Mouse (Mus musculus) intestine, embryonic 16.5 days (tissue): ENCODE data around the gene Fbxl21. TPM values are rescaled to one million over a fixed set of nuclear protein-coding genes. Genes with fewer than 3 reads are reported as not detected.
A peak's percentile ranks its signal among the peaks of the same experiment; 100 is the strongest.

Source experiments
- ATAC-seq: fragments of 200-750 bp; cut with Nextera tagmentation; 2 replicates; pipeline ENCODE4 v1.8.0; 2017; ENCODE audit warnings: moderate TSS enrichment, moderate library complexity
- H3K27ac ChIP-seq: fragments of 300-500 bp; sonication (generic); 2 replicates; pipeline ENCODE4 v1.5.1; 2014; ENCODE audit warnings: mild to moderate bottlenecking, low read length
- H3K27me3 ChIP-seq: fragments of 300-500 bp; sonication (generic); replicated peaks from 2 replicates; pipeline ENCODE4 v1.6.1; 2014; ENCODE audit warnings: low read length, control low read depth, mixed read lengths; ENCODE audit not compliant: control insufficient read depth, insufficient read depth
- H3K36me3 ChIP-seq: fragments of 300-500 bp; sonication (generic); 2 replicates; pipeline ENCODE4 v1.6.1; 2014; ENCODE audit warnings: low read length, control low read depth; ENCODE audit not compliant: control insufficient read depth, insufficient read depth
- H3K4me1 ChIP-seq: fragments of 300-500 bp; sonication (generic); 2 replicates; pipeline ENCODE4 v1.6.1; 2014; ENCODE audit warnings: low read length, control low read depth, mixed read lengths; ENCODE audit not compliant: control insufficient read depth, insufficient read depth
- H3K4me2 ChIP-seq: fragments of 300-500 bp; sonication (generic); 2 replicates; pipeline ENCODE4 v1.6.1; 2014; ENCODE audit warnings: low read depth, low read length, control low read depth
- H3K4me3 ChIP-seq: fragments of 300-500 bp; sonication (generic); 2 replicates; pipeline ENCODE4 v1.5.1; 2014; ENCODE audit warnings: mild to moderate bottlenecking, low read length
- H3K9ac ChIP-seq: fragments of 300-500 bp; sonication (generic); 2 replicates; pipeline ENCODE4 v1.6.1; 2014; ENCODE audit warnings: low read depth, low read length
- H3K9me3 ChIP-seq: fragments of 300-500 bp; sonication (generic); 2 replicates; pipeline ENCODE4 v1.6.1; 2016; ENCODE audit warnings: low read length, control low read depth; ENCODE audit not compliant: control insufficient read depth
- WGBS: fragments of 180-500 bp; shearing (Covaris S2); extraction: QIAGEN DNeasy Blood & Tissue Kit; methylation state at CpG from one replicate; pipeline ENCODE4 v1.1.7; 2014; 5-methylcytosine and 5-hydroxymethylcytosine counted together
- polyA plus RNA-seq: library from polyadenylated mRNA; unstranded; fragments of >200 nt; fragmentation: Nextera tagmentation; extraction: Ambion mirVana; gene quantifications from 2 replicates; pipeline ENCODE4 v1.2.1, GENCODE M21; 2015

Gene Fbxl21
- polyA plus RNA-seq, 1 experiment from 2014 or later: 1.6 TPM

DNA sequence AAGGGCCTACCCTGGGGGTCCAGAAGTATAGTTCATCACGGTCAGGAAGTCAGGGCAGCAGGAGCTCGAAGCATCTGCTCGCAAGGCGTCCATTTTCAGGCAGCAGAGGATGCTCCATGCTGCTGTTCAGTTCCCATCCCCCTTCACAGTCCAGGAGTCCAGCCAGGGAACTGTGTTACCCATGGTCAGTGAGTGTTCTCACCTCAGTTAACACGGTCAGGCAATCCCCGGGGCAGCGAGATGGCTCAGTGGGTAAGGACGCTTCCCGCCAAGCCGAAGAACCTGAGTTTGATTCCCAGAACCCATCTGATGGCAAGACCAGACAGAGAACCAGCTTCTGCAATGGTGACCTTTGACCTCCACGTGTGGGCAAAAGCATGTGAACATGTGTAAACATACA, 6.0 kb downstream of the Fbxl21 start:
- Histone ChIP-seq H3K4me2 (no peak overlapping the region), H3K9ac (no peak overlapping the region), H3K27ac (no peak overlapping the region), H3K9me3 (no peaks in the 10 kb centered on the region), H3K36me3 (no peaks in the 10 kb centered on the region), H3K4me3 (no peak overlapping the region), H3K4me1 (no peaks in the 10 kb centered on the region), H3K27me3 (no peaks in the 10 kb centered on the region)
- 89% methylated on average over 11 of the region's 11 CpGs for WGBS
- no peak for ATAC-seq

DNA sequence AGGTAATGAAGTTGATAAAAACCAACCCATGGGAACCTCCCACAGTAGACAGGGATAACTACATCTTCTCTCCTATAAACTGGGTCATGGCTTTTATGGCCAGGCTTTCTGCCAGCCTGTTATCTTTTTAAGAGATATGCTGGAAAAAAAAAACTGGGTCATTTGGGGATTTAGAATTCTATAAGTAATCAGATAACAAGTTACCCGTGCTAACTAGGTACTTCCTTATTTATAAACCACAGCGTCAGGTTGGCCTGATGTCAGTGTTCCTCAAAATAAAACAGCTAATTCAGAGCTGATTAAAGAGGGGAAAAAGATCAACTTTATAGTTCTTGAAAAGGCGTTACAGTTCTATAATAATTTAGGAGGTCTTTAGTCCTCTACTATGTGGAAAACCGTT, 6.8 kb downstream of the Fbxl21 start:
- 65% methylated on average over 4 of the region's 4 CpGs for WGBS
- Histone ChIP-seq H3K4me3 (no peak overlapping the region), H3K27me3 (no peaks in the 10 kb centered on the region), H3K4me2 (no peak overlapping the region), H3K27ac (no peak overlapping the region), H3K9ac (no peak overlapping the region), H3K36me3 (no peaks in the 10 kb centered on the region), H3K9me3 (no peaks in the 10 kb centered on the region), H3K4me1 (no peaks in the 10 kb centered on the region)
- ATAC-seq: no peak

DNA sequence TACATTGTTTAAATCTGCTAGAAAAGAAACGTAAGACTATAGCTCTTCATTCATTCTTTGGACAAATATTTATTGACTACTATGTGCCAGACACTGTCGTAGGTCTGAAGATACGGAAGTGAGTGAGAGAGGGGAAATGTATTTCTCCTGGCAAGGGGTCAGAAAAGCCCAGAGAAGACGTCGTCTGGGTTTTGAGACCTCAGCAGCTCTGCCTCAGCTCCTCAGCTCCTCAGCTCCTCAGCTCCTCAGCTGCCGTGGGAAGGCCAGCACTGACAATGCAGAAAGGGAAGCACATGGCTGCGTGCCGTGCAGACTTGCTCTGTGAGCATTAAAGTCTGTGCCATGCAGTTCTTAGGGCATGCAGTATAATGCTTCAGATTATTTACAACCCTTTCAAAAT, 7.4 kb downstream of the Fbxl21 start:
- Histone ChIP-seq H3K9me3 (no peaks in the 10 kb centered on the region), H3K27ac (no peak overlapping the region), H3K4me3 (no peak overlapping the region), H3K36me3 (no peaks in the 10 kb centered on the region), H3K27me3 (no peaks in the 10 kb centered on the region), H3K4me2 (no peak overlapping the region), H3K9ac (no peak overlapping the region), H3K4me1 (no peaks in the 10 kb centered on the region)
- ATAC-seq: no peak
- WGBS: 48% methylated on average over 8 of the region's 8 CpGs

DNA sequence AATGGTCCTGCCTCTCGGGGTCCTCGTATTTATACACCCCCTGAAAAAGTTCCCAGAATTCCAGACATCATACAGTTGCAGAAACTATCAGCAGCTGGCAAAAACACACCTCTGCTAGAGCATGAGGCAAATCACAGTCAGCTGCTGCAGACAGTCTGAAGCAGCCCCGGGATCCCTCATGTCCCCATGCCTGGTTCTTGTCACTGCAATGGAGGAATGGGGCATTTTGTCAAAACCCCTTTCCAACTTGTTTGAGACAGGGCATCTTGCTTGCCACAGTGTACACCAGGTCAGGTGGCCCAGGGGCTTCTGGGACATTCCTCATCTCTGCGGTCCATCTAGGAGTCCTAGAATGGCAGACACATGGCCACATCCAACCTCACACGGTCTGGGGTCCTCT, 12.7 kb downstream of the Fbxl21 start:
- Histone ChIP-seq H3K9me3 (no peaks in the 10 kb centered on the region), H3K4me1 (no peaks in the 10 kb centered on the region), H3K9ac (no peak overlapping the region), H3K4me3 (no peak overlapping the region), H3K36me3 (no peaks in the 10 kb centered on the region), H3K27ac (no peak overlapping the region), H3K4me2 (no peak overlapping the region), H3K27me3 (no peaks in the 10 kb centered on the region)
- ATAC-seq: no peak
- 81% methylated on average over 5 of the region's 5 CpGs for WGBS

DNA sequence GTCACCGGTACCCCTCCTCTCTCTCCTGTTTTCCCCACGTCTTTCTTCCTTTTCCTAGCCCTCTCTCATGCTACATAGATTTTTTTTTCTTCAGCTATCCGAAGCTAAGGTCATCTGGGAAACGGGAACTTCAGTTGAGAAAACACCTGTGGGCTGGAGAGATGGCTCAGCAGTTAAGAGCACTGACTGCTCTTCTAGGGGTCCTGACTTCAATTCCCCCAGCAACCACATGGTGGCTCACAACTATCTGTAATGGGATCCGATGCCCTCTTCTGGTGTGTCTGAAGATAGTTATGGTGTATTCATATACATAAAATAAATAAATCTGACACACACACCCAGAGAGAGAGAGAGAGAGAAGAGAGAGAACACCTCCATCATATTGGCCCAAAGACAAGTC, 13.3 kb downstream of the Fbxl21 start:
- H3K9me3 ChIP-seq: no peaks in the 10 kb centered on the region
- no peaks in the 10 kb centered on the region for H3K36me3 ChIP-seq
- WGBS: 71% methylated on average over 5 of the region's 5 CpGs
- no peak overlapping the region for H3K4me2 ChIP-seq
- no peak for ATAC-seq
- no peak overlapping the region for H3K27ac ChIP-seq
- no peak overlapping the region for H3K4me3 ChIP-seq
- H3K4me1 ChIP-seq: no peaks in the 10 kb centered on the region
- H3K27me3 ChIP-seq: no peaks in the 10 kb centered on the region
- H3K9ac ChIP-seq: no peak overlapping the region

DNA sequence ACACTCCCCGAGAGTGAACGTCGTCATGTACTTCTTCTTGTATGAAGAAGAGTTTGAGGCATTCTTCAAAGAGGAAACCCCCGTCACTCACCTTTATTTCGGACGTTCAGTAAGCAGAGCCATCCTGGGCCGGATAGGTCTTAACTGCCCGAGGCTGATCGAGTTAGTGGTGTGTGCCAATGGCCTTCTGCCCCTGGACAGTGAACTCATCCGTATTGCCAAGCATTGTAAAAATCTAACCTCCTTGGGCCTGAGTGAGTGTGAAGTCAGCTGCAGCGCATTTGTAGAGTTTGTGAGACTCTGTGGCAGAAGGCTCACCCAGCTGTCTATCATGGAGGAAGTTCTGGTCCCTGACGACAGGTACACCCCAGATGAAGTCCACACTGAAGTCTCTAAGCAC, 14.8 kb downstream of the Fbxl21 start:
- H3K27me3 ChIP-seq: no peaks in the 10 kb centered on the region
- H3K9ac ChIP-seq: no peak overlapping the region
- no peak overlapping the region for H3K27ac ChIP-seq
- no peak overlapping the region for H3K4me2 ChIP-seq
- no peak for ATAC-seq
- H3K4me1 ChIP-seq: no peaks in the 10 kb centered on the region
- no peaks in the 10 kb centered on the region for H3K9me3 ChIP-seq
- 87% methylated on average over 12 of the region's 12 CpGs for WGBS
- no peaks in the 10 kb centered on the region for H3K36me3 ChIP-seq
- no peak overlapping the region for H3K4me3 ChIP-seq

DNA sequence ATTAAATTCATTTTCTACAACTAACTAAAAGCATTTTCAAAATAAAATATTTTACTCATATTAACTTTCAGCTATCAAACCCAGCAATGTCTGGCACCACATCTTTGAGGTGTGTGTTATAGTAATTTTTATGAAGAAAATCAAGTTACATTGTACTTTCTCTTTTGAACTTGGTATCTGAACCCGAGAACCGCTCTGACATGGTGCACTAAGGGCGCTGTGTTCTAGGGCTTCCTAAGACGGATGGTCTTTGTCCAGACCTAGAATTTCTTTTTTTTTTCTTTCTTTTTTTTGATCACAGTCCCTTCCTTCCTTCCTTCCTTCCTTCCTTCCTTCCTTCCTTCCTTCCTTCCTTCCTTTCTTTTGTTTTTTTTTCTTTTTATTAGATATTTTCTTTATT, 17.6 kb downstream of the Fbxl21 start:
- Histone ChIP-seq H3K9ac (no peak overlapping the region), H3K27ac (no peak overlapping the region), H3K9me3 (no peaks in the 10 kb centered on the region), H3K36me3 (no peaks in the 10 kb centered on the region), H3K4me1 (no peaks in the 10 kb centered on the region), H3K27me3 (no peaks in the 10 kb centered on the region), H3K4me2 (no peak overlapping the region), H3K4me3 (no peak overlapping the region)
- ATAC-seq: no peak
- WGBS: 96% methylated on average over 4 of the region's 4 CpGs

DNA sequence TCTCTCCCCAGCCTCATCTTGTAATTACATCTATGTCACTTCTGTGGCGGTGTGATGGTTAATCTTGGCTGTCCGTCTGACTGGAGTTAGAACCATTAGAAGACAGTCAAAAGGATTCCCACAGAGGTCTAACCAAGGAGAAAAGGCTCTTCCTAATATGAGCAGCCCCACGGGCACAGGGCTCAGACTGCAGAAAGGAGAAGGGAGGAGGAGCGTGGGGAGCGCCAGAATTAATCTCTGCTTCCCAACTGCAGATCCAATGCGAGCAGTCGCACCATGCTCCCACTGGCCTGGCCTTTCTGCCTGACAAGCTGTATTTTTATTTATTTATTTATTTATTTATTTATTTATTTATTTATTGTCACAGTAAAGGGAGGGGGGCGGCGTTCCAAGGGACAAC, 21.5 kb downstream of the Fbxl21 start:
- H3K36me3 ChIP-seq: no peaks in the 10 kb centered on the region
- 0 out of 2 replicates have a peak, but pooled peaks cover 3% of the 10 kb centered on the region for H3K4me1 ChIP-seq
- no peaks in the 10 kb centered on the region for H3K9me3 ChIP-seq
- no peak overlapping the region for H3K27ac ChIP-seq
- no peak overlapping the region for H3K9ac ChIP-seq
- no peak overlapping the region for H3K4me3 ChIP-seq
- no peak for ATAC-seq
- 81% methylated on average over 9 of the region's 9 CpGs for WGBS
- no peak overlapping the region for H3K4me2 ChIP-seq
- H3K27me3 ChIP-seq: no peaks in the 10 kb centered on the region

DNA sequence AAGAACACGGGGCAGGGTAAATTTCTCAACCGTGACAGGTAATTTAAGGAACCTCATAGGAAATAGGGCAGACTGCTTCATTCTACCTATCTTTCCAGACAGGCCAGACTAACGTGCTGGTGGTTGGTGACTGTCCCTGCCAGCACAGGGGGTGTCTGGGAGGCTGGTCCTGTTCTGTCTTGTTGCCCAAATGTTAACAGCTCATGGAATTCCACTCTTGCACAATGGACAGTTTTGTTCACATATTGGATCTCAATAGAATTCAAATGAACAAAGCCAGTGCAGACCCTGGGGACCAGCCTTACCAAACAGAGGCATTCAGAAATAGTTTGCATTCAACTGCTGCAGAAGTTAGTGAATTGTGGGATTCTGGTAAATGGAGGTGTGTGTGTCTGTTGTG, 22.7 kb downstream of the Fbxl21 start:
- Histone ChIP-seq H3K27ac (no peak overlapping the region), H3K4me1 (peaks cover 12% of the 10 kb centered on the region), H3K4me3 (no peak overlapping the region), H3K4me2 (no peak overlapping the region), H3K27me3 (no peaks in the 10 kb centered on the region), H3K9me3 (no peaks in the 10 kb centered on the region), H3K9ac (no peak overlapping the region), H3K36me3 (no peaks in the 10 kb centered on the region)
- 80% methylated on average over 3 of the region's 3 CpGs for WGBS
- no peak for ATAC-seq

DNA sequence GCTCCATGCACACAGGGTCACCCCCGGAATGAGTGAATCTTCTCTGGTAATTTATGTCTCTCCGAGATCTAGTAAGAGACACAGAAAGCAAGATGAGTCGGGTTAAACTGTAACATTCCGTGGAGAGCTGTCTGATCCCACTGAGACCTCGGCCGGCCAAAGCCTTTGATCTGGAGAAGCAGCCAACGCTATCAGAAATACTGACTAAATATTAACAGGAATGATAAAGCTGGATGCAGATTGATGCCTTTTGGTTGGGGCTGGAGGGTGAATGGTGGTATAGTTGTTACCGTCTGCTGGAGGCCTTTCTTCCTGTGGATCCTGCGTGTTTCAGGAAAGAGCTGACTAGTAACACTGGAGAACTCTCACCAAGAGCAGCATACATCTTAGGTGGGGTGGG, 26.1 kb downstream of the Fbxl21 start, which contains the start of gene Lect2:
Gene Lect2 (minus strand): TSS at position 102 of the 400 bp plus-strand sequence.
- Histone ChIP-seq H3K36me3 (no peaks in the 10 kb centered on the region), H3K27ac (no peak within 1 kb of the TSS), H3K9me3 (no peaks in the 10 kb centered on the region), H3K4me3 (peak within 1 kb of the TSS; percentile 2; the same call in 1 of the 2 replicates), H3K4me1 (peaks cover 17% of the 10 kb centered on the region), H3K4me2 (no peak within 1 kb of the TSS), H3K27me3 (no peaks in the 10 kb centered on the region), H3K9ac (no peak within 1 kb of the TSS)
- ATAC-seq: peak; percentile 29; the same call in 1 of the 2 replicates
- WGBS: 46% methylated on average over 9 of the region's 9 CpGs
